ENCODE assay signal across 8 mouse cellular contexts in the genomic region with DNA sequence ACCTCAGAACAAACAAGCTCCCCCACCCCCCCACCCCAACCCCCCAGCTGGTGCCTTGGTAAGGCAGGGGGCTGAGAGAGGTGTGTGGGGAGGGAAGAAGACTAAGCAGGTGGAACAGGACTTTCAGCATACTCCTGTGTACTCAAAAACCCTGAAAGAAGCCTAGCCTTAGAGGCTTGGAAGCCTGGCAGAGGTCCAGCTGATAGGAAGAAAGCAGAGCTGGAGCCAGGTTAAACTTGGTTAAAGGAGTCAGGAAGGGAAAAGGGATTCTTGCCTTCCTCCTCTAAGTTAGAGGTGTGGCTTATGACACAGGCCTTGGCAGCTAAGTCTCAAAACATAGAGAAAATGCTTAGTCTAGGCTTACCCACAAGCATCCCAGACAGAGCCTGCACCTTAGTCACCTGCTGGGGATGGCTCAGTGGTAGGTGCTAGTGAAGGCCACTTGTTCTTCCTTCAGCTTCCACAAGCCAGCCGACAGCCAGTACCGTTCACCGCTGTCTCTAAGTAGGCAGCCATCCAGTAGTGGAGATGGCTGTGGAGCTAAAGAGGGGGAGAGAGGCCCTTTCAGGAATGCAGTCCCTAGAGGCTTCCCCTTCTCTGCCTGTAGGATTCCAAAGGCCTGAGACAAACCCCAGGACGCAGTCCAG. TPM values are rescaled to one million over a fixed set of nuclear protein-coding genes. Genes with fewer than 3 reads are reported as not detected.
DNase-seq lines count a peak whose midpoint lies in the region.

No protein-coding gene starts in this region.

- no peaks in the 10 kb centered on the region for H3K9me3 ChIP-seq in heart, embryonic 10.5 days

- H3K27ac ChIP-seq in heart, embryonic 10.5 days, result peak overlapping the region; percentile 79

- H3K27me3 ChIP-seq in heart, embryonic 10.5 days (ENCODE audit: insufficient read depth, poor library complexity, severe bottlenecking), result no peaks in the 10 kb centered on the region

- peak; percentile 53 for DNase-seq in retina, embryonic 14.5 days (ENCODE audit: low spot score)
- no peak for DNase-seq in retina, postnatal 1 day
- peak; percentile 79 for DNase-seq in heart, embryonic 10.5 days (ENCODE audit: low spot score)
- peak; percentile 78 for DNase-seq in kidney, postnatal 10 days
- peak; percentile 61 for DNase-seq in skeletal muscle tissue, adult 2 months (ENCODE audit: low read depth, low spot score)
- no peak for DNase-seq in ovary, postnatal 36 days (ENCODE audit: low spot score)
- no peak for DNase-seq in urinary bladder, postnatal 10 days (ENCODE audit: low spot score)
- no peak for DNase-seq in embryo, embryonic 10 days (ENCODE audit: low spot score)

- WGBS in heart, embryonic 10.5 days, result 13% methylated on average over 4 of the region's 4 CpGs

- H3K4me3 ChIP-seq in heart, embryonic 10.5 days, result peak overlapping the region; percentile 29

- peaks cover 65% of the 10 kb centered on the region for H3K4me1 ChIP-seq in heart, embryonic 10.5 days

- no peaks in the 10 kb centered on the region for H3K36me3 ChIP-seq in heart, embryonic 10.5 days

RNA-seq across cellular contexts. Expression of a gene that starts 6.2 kb away (rescaled TPM):
- 3.4 and 8.6 TPM in 2 replicates for polyA plus RNA-seq in heart, embryonic 10.5 days (2016; fragmentation: Nextera tagmentation; extraction: Ambion mirVana)

RNA-seq across cellular contexts. Expression of a gene that starts 53.3 kb away (rescaled TPM):
- 1.3 and 1.6 TPM in 2 replicates for polyA plus RNA-seq in heart, embryonic 10.5 days (2016; fragmentation: Nextera tagmentation; extraction: Ambion mirVana)

Comparison
In these comparisons a context has a peak if more than half of its experiments do, and no peak if none do; other contexts are left out.
1. DNase-seq: peak in retina, embryonic 14.5 days (single experiment), heart, embryonic 10.5 days (single experiment), kidney, postnatal 10 days (single experiment) and skeletal muscle tissue, adult 2 months (single experiment); none in retina, postnatal 1 day (single experiment), ovary, postnatal 36 days (single experiment), urinary bladder, postnatal 10 days (single experiment) and embryo, embryonic 10 days (single experiment).